Mouse (Mus musculus) ES-E14 (cell line): ENCODE measurements around the gene Asb6. TPM values are rescaled to one million over a fixed set of nuclear protein-coding genes. Genes with fewer than 3 reads are reported as not detected.

Experiments used
- DNase-seq: peaks from one replicate; pipeline ENCODE4 v3.0.0-alpha.2; 2013; ENCODE audit warnings: low read depth, low spot score
- H3K27ac ChIP-seq: 2 replicates; pipeline ENCODE4 v1.5.1; 2012; ENCODE audit warnings: low read depth, mild to moderate bottlenecking, low read length, moderate library complexity, mixed read lengths; ENCODE audit not compliant: poor library complexity, insufficient read depth, severe bottlenecking
- H3K36me3 ChIP-seq: 2 replicates; pipeline ENCODE4 v1.6.1; 2012; ENCODE audit warnings: mild to moderate bottlenecking, low read length, moderate library complexity, mixed read lengths; ENCODE audit not compliant: control insufficient read depth, poor library complexity, insufficient read depth, severe bottlenecking
- H3K4me1 ChIP-seq, 2 experiments: fragments of 150-350 bp in 1 of 2; sonication (generic) in 1 of 2; 2 replicates each; pipeline ENCODE4 v1.6.1; 2012; ENCODE audit warnings: low read length in 2 of 2, mild to moderate bottlenecking in 1 of 2, mixed read lengths in 1 of 2; ENCODE audit not compliant: control insufficient read depth in 2 of 2, insufficient read depth in 2 of 2, poor library complexity in 1 of 2
- H3K4me3 ChIP-seq, 2 experiments: fragments of 150-350 bp in 1 of 2; sonication (generic) in 1 of 2; 2 replicates each; pipeline ENCODE4 v1.5.1; 2012; ENCODE audit warnings: low read length in 2 of 2, low read depth in 1 of 2, mild to moderate bottlenecking in 1 of 2, mixed read lengths in 1 of 2; ENCODE audit not compliant: insufficient read depth in 1 of 2, poor library complexity in 1 of 2, severe bottlenecking in 1 of 2
- H3K9ac ChIP-seq: 2 replicates; pipeline ENCODE4 v1.6.1; 2012; ENCODE audit warnings: low read depth, mild to moderate bottlenecking, low read length, mixed read lengths; ENCODE audit not compliant: poor library complexity, insufficient read depth, severe bottlenecking
- H3K9me3 ChIP-seq: fragments of 150-350 bp; sonication (generic); 2 replicates; pipeline ENCODE4 v1.6.1; 2012; ENCODE audit warnings: low read depth, mild to moderate bottlenecking, low read length; ENCODE audit not compliant: control insufficient read depth, insufficient read depth
- CHD2 ChIP-seq: IDR thresholded peaks from 2 replicates; pipeline ENCODE4 v1.6.1; 2014; ENCODE audit warnings: mild to moderate bottlenecking, low read depth, low read length, inconsistent platforms
- HCFC1 ChIP-seq: IDR thresholded peaks from 2 replicates; pipeline ENCODE4 v1.6.1; 2012; ENCODE audit warnings: low read length, inconsistent platforms, borderline replicate concordance; ENCODE audit not compliant: insufficient read depth
- MAFK ChIP-seq: IDR thresholded peaks from 2 replicates; pipeline ENCODE4 v1.6.1; 2014; ENCODE audit warnings: mild to moderate bottlenecking, low read depth, low read length, inconsistent platforms; ENCODE audit not compliant: insufficient read depth
- ZC3H11A ChIP-seq: IDR thresholded peaks from 2 replicates; pipeline ENCODE4 v1.6.1; 2012; ENCODE audit warnings: low read depth, mild to moderate bottlenecking, inconsistent platforms, low read length, borderline replicate concordance
- ZNF384 ChIP-seq: IDR thresholded peaks from 2 replicates; pipeline ENCODE4 v1.6.1; 2012; ENCODE audit warnings: low read depth, low read length, inconsistent platforms
- in situ Hi-C, 2 experiments: fragments of 600-800 bp; cut with MboI; formaldehyde crosslinking; loops; one replicate each; pipeline ENCODE4 v1.15.1; 2025; ENCODE audit warnings: low sequenced_read_pairs in 2 of 2, inconsistent platforms in 1 of 2; ENCODE audit not compliant: unreplicated experiment in 2 of 2
- total RNA-seq: library from RNA; depleted of rRNA; stranded (reverse); fragments of 300-350 nt; gene quantifications from 2 replicates; pipeline ENCODE4 v1.2.3, GENCODE M21; 2012

Gene Asb6
- total RNA-seq, 1 experiment = 73.6 TPM

DNA sequence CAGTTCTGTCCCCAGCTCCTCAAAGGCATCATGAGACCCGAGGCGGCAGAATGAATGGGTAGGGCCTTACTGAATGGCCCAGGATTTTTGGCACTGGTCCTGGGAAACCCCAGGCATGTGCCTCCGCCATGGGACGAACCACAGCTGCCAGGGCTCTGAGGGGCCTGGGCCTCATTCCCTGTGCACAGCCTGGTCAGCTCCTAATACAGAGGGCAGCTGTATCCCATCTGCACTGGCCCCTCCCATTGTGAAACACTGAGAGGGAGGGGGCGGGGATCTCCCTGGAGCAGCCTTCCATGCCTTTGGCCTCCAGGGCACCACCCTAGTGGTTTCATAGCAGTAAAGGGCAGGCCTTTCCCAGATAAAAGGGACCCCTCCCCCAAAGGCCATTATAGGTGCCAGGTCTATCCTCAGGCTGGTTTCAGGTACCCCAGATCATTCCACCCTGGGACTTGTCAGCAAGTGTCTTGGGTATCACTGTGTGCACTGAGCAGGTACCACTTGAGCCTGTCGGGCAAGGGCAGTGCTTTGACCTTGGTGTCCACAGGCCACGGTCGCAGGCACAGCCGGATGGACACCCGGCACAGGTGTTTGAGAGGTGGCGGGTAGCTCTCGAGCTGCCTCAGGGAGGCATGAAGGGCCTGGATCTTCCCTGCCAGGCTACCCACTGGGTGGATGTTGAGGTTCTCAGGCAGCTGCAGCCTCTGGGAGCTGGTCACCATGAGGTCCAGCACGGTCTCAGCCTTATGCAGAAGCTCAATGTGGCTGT is 6.6 kb downstream of the Asb6 start:
- TF ChIP-seq CHD2 = no peak
- TF ChIP-seq HCFC1 = no peak
- TF ChIP-seq MAFK = no peak
- in situ Hi-C loops = no loop called here
- no peak overlapping the region for H3K27ac ChIP-seq
- no peak for DNase-seq
- no peaks in the 10 kb centered on the region for H3K9me3 ChIP-seq
- H3K4me3 ChIP-seq = no peak overlapping the region
- no peak overlapping the region for H3K9ac ChIP-seq
- H3K4me1 ChIP-seq = peaks cover 0 to 26% of the 10 kb centered on the region in 2 experiments; a peak in 2 of 4 replicates
- H3K36me3 ChIP-seq = peaks cover 60% of the 10 kb centered on the region

GRCm38 (mm10) chr2:30822460-30822859 is 7.7 kb downstream of the Asb6 start:
- in situ Hi-C loops = no loop called here
- Histone ChIP-seq H3K9ac (no peak overlapping the region), H3K4me3 (peak overlapping the region in 1 of 2 experiments; percentile 30; a peak in 1 of 4 replicates), H3K4me1 (peaks cover 0 to 32% of the 10 kb centered on the region in 2 experiments; a peak in 2 of 4 replicates), H3K27ac (no peak overlapping the region), H3K9me3 (no peaks in the 10 kb centered on the region), H3K36me3 (peaks cover 60% of the 10 kb centered on the region)
- DNase-seq = no peak
- TF ChIP-seq MAFK = no peak
- no peak for TF ChIP-seq CHD2
- no peak for TF ChIP-seq HCFC1

DNA sequence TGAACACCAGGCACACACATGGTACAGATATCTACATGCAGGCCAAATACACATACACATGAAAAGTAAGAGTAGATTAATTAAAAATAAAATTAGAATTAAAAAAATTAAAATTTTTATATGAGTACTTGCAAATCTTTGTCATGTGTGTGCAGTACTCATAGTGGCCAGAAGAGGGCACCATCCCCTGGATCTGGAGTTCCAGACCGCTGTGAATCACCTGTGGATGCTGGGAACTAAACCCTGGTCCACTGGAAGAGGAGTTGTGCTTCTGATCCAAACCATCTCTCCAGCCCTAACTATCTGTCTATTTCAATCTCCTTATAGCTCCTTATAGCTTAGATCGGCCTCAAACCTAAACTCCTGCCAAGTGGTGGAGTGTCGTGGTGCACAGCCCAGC is 9.1 kb downstream of the Asb6 start:
- Histone ChIP-seq H3K9ac (no peak overlapping the region), H3K4me1 (peaks cover 0 to 36% of the 10 kb centered on the region in 2 experiments; a peak in 3 of 4 replicates), H3K36me3 (peaks cover 58% of the 10 kb centered on the region), H3K27ac (no peak overlapping the region), H3K4me3 (no peak overlapping the region), H3K9me3 (no peaks in the 10 kb centered on the region)
- in situ Hi-C loops = no loop called here
- no peak for DNase-seq
- no peak for TF ChIP-seq MAFK
- 0 out of 2 replicates have a peak, but pooled peaks have one; percentile 5 for TF ChIP-seq ZC3H11A
- no peak for TF ChIP-seq ZNF384
- no peak for TF ChIP-seq CHD2

- H3K27ac ChIP-seq = no peak overlapping the region
Observed at GRCm38 (mm10) chr2:30819873-30820272, 10.3 kb downstream of the Asb6 start.

DNA sequence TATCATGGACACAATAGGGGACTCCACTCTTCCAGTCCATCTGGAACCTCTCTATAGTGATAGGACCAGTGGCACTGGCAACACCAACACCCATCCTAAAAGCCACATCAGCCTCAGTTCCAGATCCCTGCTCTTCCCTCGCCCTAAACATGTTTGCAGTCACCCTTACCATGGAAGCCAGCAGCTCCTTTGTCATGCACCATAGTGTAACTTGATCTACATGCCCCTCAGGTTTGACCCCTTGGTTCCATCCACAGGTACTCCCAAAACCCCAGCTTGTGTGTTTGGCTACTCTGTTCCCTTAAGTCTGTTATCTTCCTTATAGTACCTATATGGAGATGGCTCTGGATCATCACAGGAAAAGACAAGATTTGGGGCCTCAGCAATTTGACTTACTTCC is 13.8 kb downstream of the Asb6 start:
- Histone ChIP-seq H3K27ac (0 out of 2 replicates have a peak overlapping the region, but pooled peaks have one; percentile 35), H3K4me1 (peaks cover 3 to 26% of the 10 kb centered on the region in 2 experiments; a peak in 3 of 4 replicates), H3K9ac (no peak overlapping the region), H3K9me3 (no peaks in the 10 kb centered on the region), H3K36me3 (peaks cover 50% of the 10 kb centered on the region), H3K4me3 (no peak overlapping the region)
- TF ChIP-seq ZC3H11A = no peak
- no peak for TF ChIP-seq MAFK
- no peak for TF ChIP-seq HCFC1
- TF ChIP-seq CHD2 = no peak
- TF ChIP-seq ZNF384 = no peak
- in situ Hi-C loops = no loop called here
- DNase-seq = no peak

More at GRCm38 (mm10) chr2:30819873-30820272, 10.3 kb downstream of the Asb6 start:
- no peak for TF ChIP-seq ZC3H11A
- no peak for TF ChIP-seq MAFK
- no peak for TF ChIP-seq ZNF384
- TF ChIP-seq CHD2 = no peak
- no peak for TF ChIP-seq HCFC1
- peaks cover 3 to 42% of the 10 kb centered on the region in 2 experiments; a peak in 3 of 4 replicates for H3K4me1 ChIP-seq
- peaks cover 57% of the 10 kb centered on the region for H3K36me3 ChIP-seq
- in situ Hi-C loops = no loop called here
- H3K9me3 ChIP-seq = no peaks in the 10 kb centered on the region
- no peak overlapping the region for H3K4me3 ChIP-seq
- no peak overlapping the region for H3K9ac ChIP-seq
- no peak for DNase-seq
